Mouse (Mus musculus) right cerebral cortex, postnatal 25 days (tissue): ENCODE data around the gene Thoc3.
"Not testable (repeated sequence)": the region's sequence is repeated elsewhere in the genome, so short reads cannot be mapped to it uniquely, and the experiment has no call there.

Source experiments
- DNase-seq: peaks from one replicate; pipeline ENCODE4 v3.0.0; 2022

Gene Thoc3

DNA sequence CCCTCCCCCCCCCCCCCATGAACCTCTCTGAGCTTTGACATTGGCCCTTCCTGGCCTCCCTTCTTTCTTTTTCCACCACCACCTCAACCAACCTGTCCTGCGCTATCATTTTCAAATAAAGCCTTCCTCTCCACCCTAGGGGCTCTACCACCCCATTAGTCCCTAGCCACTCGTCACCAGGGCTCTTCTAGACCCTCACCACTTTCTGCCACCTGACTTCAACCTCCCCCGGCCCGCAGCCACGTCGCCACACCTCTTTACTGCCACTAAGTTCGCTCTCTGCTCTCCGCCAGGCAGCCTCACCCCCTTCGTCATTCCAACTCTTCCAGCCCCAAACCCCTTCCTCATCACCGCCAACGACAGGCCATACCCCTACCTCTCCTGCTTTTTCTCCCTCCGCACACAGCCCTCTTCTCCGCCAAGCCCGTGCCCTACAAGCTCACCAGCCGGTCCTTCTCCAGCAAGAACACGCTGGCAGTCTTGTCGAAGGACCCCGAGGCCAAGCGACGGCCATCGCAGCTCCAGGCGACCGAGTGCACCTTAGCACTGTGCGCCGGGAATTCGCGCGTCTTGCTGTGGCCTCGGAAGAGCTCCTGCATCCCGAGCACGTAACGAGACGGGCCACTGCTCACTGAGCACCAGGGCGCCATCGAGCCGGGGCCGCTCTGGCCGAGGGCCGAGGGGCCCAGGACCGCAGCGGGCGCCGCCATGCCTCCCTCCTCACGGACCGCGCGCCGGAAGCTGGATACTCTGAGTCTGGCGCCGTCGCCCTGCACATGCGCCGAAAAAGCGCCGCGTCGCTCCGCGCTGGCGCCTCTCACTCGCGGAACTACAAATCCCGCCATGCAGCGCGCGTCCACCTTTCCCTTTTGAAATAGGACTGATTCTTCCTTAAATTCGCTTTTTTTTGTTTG lies at the start of gene Thoc3:
Thoc3 (minus strand) TSS at position 752 of the 914 bp plus-strand sequence.
- DNase-seq = peak; percentile 91

DNA sequence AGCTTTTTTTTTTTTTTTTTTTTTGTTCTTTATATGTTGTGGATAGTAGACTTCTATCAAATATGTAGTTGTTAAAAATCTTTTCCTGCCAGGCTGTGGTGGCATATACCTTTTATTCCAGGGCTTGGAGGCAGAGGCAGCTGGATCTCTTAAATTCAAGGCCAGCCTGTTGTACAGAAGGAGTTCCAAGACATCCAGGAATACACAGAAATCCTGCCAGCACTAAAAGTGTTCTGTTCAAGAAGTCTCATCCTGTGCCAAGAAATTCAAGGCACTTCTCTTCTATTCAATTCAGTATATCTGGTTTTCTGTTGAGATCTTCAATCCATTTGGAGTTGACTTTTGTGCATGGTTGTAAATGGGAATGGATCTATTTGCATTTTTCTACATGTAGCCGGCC lies 37.3 kb upstream of the Thoc3 start:
- no peak for DNase-seq

DNA sequence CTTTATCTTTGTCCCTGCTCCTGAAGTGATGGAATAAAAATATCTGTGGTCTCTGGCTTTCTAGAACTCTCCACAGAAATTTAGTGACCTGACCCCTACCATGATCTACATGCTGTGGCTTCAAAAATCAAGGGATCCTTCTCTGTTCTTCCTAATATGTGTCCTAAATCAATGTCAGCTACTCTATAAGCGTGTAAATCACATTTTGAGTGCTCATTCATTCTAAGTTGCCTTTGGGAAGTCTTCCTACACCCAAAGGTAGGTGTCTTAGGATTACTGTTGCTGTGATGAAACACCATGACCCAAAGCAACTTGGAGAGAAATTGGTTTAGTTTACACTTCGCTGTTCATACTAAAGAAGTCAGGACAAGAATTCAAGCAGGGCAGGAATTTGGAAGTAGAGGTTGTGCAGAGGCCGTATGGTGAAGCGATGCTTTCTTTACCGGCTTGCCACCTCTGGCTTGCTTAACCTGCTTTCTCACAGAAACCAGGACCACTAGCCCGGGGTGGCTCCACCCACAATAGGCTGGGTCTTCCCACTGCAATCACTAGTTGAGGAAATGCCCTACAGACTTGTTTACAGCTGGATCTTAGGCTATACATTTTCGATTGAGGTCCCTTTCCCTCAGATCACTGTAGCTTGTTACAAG lies 36.1 kb upstream of the Thoc3 start:
- no peak for DNase-seq

DNA sequence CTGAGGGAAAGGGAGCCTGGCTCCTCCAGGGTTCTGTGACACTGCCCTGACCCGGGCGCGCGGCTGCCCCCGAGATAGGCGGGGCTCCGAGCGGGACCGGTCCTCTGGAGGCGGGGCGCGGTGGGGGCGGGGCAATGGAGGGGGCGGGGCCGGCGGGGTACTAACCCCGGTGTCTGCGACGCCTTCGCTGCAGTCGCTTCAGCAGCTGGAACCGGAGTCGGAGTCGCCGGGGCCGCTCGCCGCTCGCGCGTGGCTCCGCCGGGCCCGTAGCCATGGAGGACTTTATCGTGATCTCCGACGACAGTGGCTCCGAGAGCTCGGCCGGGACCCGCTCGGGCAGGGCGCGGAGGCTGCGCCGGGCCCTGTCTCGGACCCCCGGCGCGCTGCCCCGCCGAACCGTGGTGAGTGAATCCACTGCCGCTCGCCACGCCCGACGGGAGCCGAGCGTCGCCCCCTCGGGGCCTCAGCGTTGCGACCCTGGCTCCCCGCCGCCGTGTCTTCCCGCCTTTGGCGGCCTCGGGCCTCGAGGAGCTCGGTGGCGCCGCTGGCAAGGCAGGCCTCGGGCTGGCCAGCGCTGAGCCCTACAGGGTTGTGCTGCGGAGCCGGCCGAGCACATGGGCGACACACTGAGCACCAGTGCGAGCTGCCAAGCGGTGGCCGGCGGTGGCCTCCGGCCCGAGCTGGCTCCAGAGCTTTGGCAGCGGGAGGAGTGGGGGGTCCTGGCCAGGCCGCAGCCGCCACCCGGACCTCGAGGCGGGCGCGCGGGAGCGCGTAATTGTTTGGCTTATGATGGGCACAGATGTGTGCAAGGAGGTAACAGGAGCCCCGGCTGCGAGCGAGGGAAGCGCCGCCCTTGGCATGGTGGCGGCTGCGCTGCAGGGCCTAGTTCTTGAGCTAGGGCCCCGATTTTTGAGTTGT lies 35.2 kb upstream of the Thoc3 start, which contains the start of gene Simc1:
Simc1 (plus strand) TSS at position 176 of the 918 bp plus-strand sequence.
- peak; percentile 68 for DNase-seq

DNA sequence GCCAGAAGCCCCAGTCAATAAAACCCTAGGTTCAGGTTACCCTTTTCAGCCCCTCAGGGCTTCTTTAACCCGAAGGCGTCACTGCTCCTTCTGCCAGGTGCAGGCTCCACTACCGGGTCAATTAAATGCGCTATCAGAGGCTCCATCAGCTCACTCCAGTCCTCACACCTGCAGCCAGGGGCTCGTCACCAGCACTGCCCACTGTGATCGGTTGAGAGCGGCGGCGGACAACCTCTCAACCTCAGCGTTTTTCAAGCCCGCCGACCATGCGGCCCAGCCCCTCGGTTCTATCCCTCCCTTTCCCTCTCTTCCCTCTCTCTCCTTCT lies 34.6 kb upstream of the Thoc3 start:
- no peak for DNase-seq

DNA sequence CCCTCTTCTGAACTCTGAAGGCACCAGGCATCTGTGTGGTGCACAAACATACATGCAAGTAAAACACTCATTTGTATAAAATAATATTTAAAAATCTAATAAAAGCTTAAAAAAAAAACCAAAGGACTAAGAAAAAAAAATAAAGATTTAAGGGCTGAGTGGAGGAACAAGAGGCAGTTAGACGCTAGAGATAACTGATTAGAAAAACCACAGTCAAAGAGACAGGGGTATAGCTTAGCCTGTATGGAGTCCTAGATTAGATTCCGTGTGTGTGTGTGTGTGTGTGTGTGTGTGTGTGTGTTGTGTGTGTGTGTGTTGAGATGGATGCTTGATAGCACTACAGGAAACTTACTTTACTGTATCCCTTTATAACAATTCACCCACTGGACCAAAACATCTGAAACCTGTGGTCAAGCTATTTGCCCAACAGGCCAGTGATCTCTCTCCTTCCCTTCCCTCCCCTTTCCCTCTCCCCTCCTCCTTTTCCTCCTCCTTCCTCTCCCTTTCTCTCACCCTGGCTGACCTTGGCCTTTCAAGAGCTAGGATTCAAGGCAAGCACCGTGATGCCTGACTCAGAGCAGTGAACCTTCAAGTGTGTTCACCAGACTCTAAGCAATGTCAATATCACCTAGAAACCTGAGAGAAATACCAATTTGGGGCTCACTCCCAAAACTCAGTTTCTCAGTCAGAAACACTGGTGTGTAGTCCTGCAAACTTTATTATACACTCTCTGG lies 33.5 kb upstream of the Thoc3 start:
- DNase-seq = no peak

DNA sequence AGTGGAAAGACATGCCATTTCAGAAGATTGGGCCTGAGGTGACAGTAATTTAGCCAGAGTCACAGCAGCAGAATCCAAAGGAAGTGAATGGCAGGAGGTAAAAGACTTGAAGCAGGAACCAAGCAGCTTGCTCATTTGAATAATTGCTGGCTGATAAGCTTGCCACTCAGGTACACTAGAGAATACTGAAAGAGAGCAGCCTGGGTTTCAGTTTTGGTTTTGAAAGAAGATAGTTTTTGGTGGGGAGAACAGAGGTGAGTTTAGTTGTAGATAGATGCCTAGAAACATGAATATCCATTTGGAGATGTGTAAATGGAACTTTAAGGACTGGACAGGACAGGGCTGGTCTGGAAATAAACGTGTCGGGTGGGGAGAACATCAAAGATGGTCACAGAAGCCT lies 32.7 kb upstream of the Thoc3 start:
- DNase-seq = no peak

DNA sequence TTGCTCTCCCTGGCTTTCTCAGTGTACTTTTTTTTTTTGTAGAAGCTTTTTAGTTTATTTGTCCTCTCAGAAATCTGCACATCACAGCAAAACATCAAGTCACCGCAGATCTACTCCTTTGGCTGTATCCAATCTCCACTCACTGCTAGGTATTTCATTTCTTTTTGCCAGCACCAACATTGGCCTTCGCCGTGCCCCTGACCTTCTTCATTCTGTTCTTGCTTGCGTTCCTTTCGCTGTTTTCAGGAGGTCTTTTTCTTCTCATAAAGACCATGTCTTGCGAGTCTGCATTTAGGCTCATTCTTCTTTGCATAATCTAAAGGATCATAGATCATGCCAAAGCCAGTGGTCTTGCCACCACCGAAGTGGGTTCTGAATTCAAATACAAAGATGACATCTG lies 30.9 kb upstream of the Thoc3 start:
- not testable (repeated sequence) for DNase-seq

DNA sequence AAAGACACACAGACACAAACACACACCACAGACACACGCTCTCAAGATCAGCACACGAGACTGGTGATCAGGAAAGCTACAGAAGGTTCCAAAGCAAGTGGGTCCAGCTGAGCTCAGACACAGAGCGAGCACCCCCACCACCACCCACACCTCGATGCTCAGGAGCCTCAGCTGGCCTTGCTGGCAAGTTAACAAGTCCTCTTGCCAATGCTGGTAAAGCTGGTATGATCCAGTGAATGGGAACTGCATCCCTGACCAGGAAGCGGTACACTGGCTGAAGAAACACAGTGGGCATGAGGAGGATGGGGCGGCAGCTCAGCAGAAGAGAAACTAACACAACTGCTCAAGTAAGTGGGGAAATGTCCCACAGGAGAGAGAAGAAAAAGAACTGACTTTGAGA lies 22.7 kb upstream of the Thoc3 start:
- no peak for DNase-seq

DNA sequence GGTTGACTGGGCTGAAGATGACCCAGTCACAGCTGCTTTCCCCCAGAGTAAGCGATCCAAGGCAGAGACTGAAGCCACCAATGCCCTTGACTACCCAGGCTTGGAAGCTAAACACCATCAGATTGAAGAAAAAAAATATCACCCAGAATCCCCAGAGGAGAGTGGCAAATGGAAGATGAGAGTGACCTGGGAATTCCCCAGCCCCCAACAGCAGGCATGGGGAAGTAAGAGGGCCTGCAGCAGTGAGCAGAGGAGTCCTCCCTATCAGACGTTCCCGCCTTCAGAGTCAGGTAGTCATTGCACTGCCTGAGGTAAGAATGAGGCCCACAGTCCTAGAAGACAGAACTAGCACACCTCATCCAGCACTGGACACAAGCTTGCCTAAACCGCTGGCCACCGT lies 21.8 kb upstream of the Thoc3 start:
- DNase-seq = no peak

DNA sequence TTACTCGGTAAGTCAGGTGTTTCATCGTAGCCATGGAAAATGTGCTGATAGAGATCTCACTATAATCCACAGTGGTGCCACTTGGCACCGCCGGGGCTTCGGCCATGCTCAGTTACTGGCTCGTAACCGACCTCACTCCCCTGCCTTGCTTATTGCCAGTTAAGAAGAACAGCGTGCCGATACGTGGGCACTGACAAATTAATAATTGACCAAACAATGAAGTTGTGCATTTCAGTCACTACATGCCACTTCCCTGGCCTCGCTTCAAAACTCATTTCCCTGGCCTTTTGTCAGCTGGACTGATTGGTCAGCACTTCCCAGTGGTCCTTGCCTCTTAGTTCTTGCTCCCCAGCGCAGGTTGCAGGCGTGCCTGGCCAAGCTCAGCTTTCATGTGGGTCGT lies 12.8 kb upstream of the Thoc3 start:
- no peak for DNase-seq

DNA sequence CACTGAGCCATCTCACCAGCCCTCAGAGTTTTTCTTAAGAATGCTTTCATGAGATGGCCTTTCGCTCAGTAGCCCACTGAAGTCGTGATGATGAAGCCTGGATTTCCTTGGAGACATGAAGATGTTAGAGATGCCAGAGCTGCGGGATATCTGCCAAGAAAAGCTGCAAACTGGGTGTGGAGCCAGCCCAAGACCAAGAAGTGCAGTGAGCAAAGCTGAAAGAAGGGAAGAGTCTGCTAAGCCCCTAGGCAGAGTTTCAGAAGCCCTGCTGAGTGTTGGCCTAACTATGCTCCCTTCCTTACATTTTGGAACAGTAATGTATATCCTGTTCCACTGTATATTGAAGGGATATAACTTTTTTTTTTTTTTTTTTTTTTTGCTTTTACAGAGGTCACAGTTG lies 10.6 kb upstream of the Thoc3 start:
- no peak for DNase-seq

DNA sequence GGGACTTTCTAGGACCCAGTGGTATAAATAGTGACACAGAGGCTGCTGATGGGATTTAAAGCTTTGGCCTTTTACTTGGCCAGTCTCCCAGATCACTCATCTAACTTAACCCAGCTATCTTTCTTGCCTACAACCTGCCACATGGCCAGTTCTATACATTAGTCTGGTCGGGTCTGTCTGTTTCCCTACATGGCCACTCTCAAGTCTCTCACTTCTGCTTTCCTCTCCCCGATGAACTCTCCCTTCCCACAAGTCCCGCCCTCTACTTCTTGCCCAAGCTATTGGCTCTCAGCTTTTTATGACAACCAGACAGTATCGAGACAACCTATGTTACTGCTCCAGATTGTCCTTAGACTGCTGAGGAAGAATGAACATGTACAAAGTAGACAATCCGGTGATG lies 7.1 kb upstream of the Thoc3 start:
- no peak for DNase-seq

DNA sequence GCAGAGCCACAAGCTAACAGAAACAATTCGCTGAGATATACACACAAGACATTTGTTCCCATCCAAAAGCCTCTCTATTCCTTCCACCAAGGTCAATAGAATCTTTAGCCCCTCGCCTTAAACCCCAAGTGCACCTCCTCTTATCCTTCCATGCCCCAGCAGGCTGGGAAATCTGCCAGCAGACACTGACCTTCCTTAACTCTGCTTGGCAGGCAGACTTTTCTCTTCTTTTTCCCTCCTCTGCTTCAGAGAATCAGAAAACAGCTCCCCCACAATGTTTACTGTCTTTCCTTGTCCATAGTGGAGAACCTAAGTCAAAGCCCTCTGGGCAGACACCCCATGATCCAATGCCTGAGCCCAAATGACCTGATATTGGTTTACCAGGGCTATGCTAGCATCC lies 6.3 kb upstream of the Thoc3 start:
- no peak for DNase-seq

DNA sequence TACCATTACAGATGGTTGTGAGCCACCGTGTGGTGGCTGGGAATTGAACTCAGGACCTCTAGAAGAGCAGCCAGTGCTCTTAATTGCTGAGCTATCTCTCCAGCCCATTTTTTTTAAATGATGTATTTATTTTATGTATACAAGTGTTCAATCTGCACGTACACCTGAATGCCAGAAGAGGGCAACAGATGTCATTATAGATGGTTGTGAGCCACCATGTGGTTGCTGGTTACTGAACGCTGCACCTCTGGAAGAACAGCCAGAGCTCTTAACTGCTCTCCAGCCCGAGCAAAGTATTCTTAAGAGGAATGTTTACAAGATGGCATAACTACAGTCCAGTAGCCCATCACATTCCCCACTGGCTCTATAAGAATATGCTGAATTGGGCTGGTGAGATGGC lies 3.3 kb upstream of the Thoc3 start:
- DNase-seq = no peak

DNA sequence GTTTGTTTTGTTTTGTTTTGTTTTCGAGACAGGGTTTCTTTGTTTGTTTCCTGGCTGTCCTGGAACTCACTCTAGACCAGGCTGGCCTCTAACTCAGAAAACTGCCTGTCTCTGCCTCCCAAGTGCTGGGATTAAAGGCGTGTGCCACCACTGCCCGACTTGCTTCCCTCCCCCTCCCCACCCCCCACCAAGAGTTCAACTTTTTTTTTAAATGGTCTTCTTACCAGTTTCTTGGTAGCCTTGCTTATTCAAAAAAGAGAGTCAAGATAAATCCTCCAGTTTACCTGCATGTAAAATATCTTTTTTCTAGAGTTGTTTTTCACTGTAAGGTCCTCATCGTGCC lies 334 bp upstream of the Thoc3 start:
- no peak for DNase-seq

DNA sequence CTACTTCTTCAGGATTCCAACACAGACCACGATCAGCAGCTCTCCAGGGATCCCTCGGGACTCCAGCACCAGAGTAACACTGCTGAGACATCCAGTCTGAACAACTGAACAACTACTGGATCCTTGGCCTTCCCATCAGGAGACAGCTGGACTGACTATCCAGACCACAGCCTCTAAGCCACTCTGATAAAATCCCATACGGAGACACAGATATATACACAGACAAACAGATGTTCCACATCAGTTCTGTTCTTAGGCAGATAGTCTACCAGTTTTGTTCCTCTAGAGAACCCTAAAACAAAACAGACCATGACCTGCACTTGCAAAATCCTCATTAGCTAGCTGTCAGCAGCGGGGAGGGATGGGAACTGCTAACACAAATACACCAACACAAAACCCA lies 9.4 kb downstream of the Thoc3 start:
- DNase-seq = no peak

DNA sequence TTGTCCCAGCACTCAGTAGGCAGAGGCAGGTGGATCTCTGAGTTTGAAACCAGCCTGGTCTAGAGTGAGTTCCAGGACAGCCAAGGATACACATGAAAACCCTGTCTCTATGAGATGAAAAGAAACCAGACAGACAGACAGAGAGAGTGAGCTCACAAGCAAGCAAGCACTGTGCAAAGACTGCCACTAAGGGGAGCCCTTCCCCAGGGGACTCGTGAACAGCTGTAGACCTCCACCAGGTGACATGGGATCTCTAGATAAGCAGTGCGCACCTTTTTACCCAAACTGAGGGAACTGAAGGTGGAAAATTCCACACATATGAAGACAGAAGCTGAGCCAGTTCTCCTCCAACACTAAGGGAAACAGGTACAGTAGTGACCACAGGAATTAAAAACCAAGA lies 11.6 kb downstream of the Thoc3 start:
- DNase-seq = no peak

DNA sequence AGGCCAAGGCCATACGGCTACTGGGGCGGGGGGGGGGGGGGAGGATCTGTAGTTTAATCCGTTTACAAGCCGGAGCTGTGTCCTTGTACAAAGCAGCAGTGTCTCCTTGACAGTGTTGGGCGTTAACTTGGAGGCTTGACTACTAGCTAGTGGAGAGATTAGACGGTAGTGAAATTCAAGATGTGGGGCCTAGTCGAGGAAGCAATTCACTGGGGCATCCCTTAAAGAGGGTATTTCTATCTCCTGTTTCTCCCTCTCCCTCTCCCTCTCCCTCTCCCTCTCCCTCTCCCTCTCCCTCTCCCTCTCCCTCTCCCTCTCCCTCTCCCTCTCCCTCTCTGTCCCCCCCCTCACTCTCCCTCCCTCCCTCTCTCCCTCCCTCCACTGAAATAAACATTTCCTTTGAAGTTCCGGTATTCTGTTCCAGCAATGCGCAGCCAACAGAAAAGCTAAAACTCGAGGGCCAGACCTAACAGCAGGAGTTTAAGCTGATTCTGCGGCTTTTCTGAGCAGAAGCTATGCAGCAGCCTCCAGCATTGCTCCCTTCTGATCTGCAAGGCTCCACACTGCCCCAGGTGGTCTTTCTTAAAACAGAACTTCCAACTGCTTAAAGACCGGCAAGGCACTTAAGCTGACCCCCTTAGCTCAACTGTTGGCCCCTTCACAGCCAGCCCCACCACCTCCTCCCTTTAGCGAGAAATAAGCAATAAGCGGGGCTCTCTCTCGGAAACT lies 21.0 kb downstream of the Thoc3 start:
- DNase-seq = peak; percentile 31

DNA sequence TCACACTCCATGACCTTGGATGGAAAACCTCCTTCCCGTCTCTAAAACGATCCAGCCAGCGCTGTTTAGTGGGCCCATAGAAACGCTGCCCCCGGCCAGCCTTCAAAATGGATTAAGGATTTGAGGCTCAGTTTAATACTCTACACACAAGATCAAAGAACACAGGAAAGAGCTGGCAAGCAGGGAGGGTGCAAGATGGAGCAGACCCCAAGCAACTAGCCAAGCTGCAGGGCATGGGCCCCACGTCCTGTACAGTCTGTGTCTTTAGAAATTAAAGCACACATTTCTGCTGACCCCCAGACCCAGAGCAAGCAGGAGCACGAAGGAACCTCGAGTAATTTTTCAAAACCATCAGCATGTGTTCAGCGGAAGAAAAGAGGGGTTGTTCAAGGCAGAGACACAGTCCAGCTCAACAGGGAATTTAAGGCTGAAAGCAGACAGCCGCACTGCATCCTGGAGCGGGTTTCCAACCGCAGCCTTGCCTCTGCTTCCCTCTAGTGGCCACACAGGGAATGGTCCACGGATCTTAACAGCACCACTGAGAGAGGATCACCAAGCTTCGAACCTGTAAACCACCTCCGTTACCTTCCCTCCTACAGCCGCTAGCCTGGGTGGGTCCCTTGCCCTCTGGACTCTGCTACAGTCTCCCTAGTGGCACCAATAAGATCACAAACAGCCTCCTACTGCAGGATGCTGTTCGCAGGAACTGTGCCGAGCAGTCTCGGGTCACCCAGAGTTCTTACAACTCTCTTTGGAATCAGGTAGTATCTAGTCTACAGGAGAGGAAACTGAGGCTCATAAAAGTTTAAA lies 21.8 kb downstream of the Thoc3 start:
- peak; percentile 83 for DNase-seq

DNA sequence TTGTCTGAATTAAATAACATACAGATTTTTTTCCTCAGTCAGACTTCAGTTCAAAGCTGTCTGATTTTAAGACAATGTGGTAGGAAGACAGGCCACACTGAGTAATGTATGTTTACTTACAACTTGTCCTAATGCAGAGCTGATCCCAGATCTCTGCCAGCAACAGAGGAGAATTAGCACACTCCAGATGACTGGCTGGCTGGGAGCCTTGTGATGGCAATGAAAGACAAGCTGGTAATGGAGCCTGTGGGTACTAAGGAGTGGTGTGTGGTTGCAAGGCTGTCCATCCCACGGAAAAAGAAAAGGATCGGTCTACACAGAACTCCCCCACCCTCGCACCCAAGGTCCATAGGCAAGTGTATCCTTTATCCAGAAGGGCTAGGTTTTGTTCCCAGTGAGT lies 25.0 kb downstream of the Thoc3 start:
- no peak for DNase-seq
